ENCODE assay signal across 9 mouse cellular contexts in the genomic region with DNA sequence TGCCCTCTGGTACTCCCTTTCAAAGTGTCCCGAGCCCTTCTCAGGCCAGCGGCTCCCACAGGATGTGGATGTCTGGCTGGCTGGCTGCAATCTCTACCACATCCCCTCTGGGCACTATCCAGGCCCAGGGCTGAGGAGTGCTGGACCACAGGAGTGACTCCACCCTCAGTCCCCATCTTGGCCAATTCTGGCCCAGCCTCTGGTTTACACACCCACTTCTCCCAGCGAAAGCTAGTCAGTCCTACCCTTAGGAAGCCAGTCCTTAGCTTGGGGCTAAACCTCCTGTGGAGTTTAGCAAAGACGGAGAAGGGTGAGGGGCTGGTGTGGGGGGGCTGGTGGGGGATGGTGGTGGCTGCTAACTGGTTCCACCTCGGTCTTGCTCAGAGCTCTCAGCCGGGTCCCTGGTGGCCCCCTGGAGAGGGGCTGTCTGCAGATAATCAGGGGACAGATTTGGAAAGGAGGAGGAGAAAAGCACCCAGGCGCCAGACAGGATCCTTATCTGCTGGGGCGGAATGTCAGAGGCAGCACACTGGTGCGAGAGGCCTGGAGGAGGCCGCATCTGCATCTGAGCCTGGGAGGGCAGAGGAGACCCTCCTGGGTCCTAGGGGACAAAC. TPM values are rescaled to one million over a fixed set of nuclear protein-coding genes. Genes with fewer than 3 reads are reported as not detected.
DNase-seq lines count a peak whose midpoint lies in the region; ATAC-seq and TF ChIP-seq lines count a peak whose summit lies in the region.
"Had no signal": no experiment of that assay in that cellular context is flagged by ENCODE, and none has a peak within 500 bp of the region (broad histone marks: within the 10 kb centered on the region; RNA-seq: fewer than 3 reads in every experiment).

No protein-coding gene starts in this region.

- peak overlapping the region; percentile 51 for H3K27ac ChIP-seq in gastrocnemius, adult 2 months
- H3K27ac ChIP-seq in heart, embryonic 14.5 days (replicated peaks in 1 of 2; ENCODE audit: control insufficient read depth in 1 of 2, insufficient read depth in 1 of 2, low read depth in 2 of 2, low read length in 2 of 2), result peak overlapping the region; percentile 99 to 100

- under 1% methylated on average over 10 of the region's 10 CpGs for WGBS in heart, embryonic 14.5 days

- peak overlapping the region; percentile 54 for H3K4me2 ChIP-seq in heart, embryonic 14.5 days (ENCODE audit: low read length)

- TF ChIP-seq CTCF in gastrocnemius, adult 2 months (IDR thresholded peaks at IDR 0.05), result no peak

- no peaks in the 10 kb centered on the region for H3K27me3 ChIP-seq in heart, embryonic 14.5 days (ENCODE audit: control insufficient read depth, insufficient read depth, low read length)

- H3K9me3 ChIP-seq in heart, embryonic 14.5 days (ENCODE audit: control insufficient read depth, low read length), result no peaks in the 10 kb centered on the region

- intact Hi-C loops in gastrocnemius, adult 2 months (cut with DNase I), result no loop called here

- peaks cover 94 to 98% of the 10 kb centered on the region in 2 experiments for H3K4me1 ChIP-seq in heart, embryonic 14.5 days (ENCODE audit: control insufficient read depth in 2 of 2, insufficient read depth in 2 of 2, low read length in 2 of 2)

- H3K4me3 ChIP-seq in gastrocnemius, adult 2 months, result no peak overlapping the region
- H3K4me3 ChIP-seq in heart, embryonic 14.5 days (ENCODE audit: control insufficient read depth in 1 of 2, insufficient read depth in 1 of 2, low read depth in 1 of 2, low read length in 2 of 2), result peak overlapping the region in 1 of 2 experiments; percentile 11; a peak in 1 of 4 replicates

- no peaks in the 10 kb centered on the region for H3K36me3 ChIP-seq in heart, embryonic 14.5 days (ENCODE audit: control insufficient read depth, insufficient read depth, low read length)
- H3K36me3 ChIP-seq: G1E had no signal

- peak; percentile 65 for ATAC-seq in heart, embryonic 14.5 days (ENCODE audit: insufficient number of reproducible peaks, insufficient read depth, low FRiP score, low read depth)

- DNase-seq in gastrocnemius, adult 2 months, result peak; percentile 61
- DNase-seq in gastrocnemius, postnatal 10 days, result no peak
- DNase-seq in ES-CJ7 (ENCODE audit: low read depth, low spot score), result peak; percentile 90
- DNase-seq in lung, postnatal 10 days, result peak; percentile 82
- no peak for DNase-seq in right cerebral cortex, adult 18-20 months
- no peak for DNase-seq in frontal cortex, postnatal 14 days (ENCODE audit: low spot score in 2 of 2)
- DNase-seq in adrenal gland, adult 8-10 months, result no peak

- H3K9ac ChIP-seq in heart, embryonic 14.5 days (ENCODE audit: low read length), result peak overlapping the region; percentile 75

RNA-seq across cellular contexts. Expression of gene Unc5b, which starts 16.8 kb away (rescaled TPM):
- 1 to 10 TPM; 1.4 to 2.9 TPM for total RNA-seq in gastrocnemius, adult 2 months (2021)
- total RNA-seq in gastrocnemius, postnatal 10 days (2021), result 10 to 100 TPM; 12.1 to 20.3 TPM
- 11.5 and 13.3 TPM in 2 replicates for polyA plus RNA-seq in heart, embryonic 14.5 days (2014; fragmentation: Nextera tagmentation; extraction: Ambion mirVana)
- total RNA-seq in adrenal gland, adult 8-10 months (2022), result 1 to 10 TPM; 3.9 to 7.9 (median 6.1) TPM
- polyA plus RNA-seq: G1E had no signal

Comparison
In these comparisons a context has a peak if more than half of its experiments do, and no peak if none do; other contexts are left out.
1. DNase-seq: peak in gastrocnemius, adult 2 months (single experiment), ES-CJ7 (single experiment) and lung, postnatal 10 days (single experiment); none in gastrocnemius, postnatal 10 days (single experiment), right cerebral cortex, adult 18-20 months (single experiment), frontal cortex, postnatal 14 days (0 of 2) and adrenal gland, adult 8-10 months (single experiment).